Mouse (Mus musculus): ENCODE data around the gene P4htm.

- TF ChIP-seq CTCF (conservative IDR thresholded peaks at IDR 0.05; ENCODE audit: insufficient read depth, insufficient read length, low read depth, low read length) (no peak), POLR2A (IDR thresholded peaks at IDR 0.05; ENCODE audit: low read depth, low read length) (no peak)
Measured at GRCm38 (mm10) chr9:108579344-108579690, 18.1 kb downstream of the P4htm start.

All from kidney, adult 2 months (tissue).